Mouse (Mus musculus) right cerebral cortex, postnatal 36 days (tissue): ENCODE measurements around the gene Acer3.
A peak's percentile ranks its signal among the peaks of the same experiment; 100 is the strongest.

Source experiments
- DNase-seq, 2 experiments: peaks; one replicate each; pipeline ENCODE4 v3.0.0; 2022; ENCODE audit warnings: low spot score in 2 of 2, mixed read lengths in 1 of 2

Gene Acer3

DNA sequence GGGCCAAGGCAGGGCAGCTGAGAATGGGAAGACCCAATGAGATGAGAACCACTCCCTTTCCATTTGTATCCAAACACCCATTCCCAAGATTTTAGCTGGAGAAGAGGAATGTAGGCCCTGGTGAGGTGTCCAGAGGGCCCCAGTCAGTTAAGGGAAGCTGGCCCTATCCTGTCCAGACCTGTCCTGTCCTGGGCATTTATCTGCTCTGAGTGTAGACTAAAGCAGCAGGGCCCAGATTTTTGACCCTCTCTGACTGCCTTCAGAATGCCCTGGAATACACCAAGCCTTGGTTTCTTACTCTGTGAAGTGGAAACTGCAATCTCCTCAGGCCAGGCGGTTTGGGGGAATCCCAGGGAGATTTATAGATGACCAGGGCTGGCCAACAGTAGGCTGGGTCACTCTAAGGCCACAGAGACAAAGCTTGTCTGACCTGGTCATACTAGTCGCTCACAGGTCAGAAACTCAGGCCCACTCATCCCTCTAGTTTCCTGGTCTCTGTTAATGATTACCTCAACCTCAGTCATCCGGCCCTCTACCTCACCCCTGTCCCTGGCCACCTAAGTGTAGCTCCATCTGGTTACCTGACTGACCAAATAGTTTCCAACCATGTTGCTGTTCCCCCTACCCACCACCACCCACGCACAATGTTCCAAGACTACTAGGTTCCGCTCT lies 142.3 kb downstream of the Acer3 start:
- DNase-seq = no peak

- DNase-seq = peak in 1 of 2 experiments; percentile 39
These were observed 143.0 kb downstream of the Acer3 start, which contains the start of gene Capn5 for GRCm38 (mm10) chr7:98177929-98178559. Capn5 (minus strand) TSS chr7:98178274.

GRCm38 (mm10) chr7:98177566-98177928 lies 143.5 kb downstream of the Acer3 start:
- no peak for DNase-seq

GRCm38 (mm10) chr7:98177071-98177485 lies 143.9 kb downstream of the Acer3 start:
- no peak for DNase-seq

DNA sequence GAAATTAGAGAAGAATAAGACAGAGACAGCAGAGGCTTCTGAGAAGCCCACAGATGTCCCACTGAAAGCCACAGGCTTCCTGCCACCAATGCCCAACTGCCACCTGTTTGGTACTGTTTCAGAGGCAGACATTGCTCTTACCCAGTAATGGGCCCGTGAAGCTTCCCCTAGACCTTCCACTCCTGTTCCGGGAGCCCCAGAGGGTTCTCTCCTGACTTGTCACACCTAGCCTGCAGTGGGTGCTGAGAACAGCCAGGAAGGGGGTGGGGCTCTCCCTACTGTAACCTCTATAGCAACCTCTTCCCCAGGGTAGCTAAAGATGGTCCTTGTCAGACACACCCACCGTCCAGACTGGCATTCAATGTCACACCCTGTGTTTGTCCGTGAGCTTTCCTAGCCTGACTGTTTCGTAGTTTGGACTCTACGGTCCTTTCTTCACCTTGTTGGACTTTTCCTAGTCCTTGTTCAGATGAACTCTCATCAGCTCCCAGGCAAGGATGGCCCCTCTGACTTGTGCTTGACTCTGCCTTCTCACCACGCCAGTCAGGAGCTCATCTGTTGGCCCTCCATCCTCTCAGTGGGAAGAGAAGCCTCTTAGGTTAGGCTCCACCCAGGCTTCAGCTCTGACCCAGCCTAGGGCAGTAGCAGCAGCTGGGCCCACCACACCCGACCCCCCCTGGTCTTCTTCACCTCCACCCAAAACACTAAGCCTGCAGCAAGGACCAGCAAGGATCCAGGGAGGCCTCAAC lies 144.5 kb downstream of the Acer3 start:
- no peak for DNase-seq

GRCm38 (mm10) chr7:98174883-98175755 lies 145.9 kb downstream of the Acer3 start:
- no peak for DNase-seq

DNA sequence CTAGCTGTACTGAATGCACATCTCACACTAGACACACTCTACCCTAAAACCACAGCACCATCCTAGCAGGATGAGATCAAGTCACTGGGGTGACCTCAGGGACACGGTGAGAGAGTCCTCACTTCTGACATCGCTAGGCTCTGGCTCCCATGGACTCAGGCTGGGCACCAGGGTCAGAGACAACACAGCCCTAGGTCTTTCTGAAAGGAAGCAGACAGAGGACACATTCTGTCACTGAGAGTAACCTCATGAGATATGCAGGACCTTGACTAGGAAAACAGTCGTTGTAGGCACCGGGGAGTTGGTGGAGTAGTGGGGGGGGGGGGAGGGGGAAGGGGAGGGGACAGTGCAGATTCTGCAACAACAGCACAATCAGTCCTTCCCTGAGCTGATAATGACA lies 147.6 kb downstream of the Acer3 start:
- DNase-seq = no peak

DNA sequence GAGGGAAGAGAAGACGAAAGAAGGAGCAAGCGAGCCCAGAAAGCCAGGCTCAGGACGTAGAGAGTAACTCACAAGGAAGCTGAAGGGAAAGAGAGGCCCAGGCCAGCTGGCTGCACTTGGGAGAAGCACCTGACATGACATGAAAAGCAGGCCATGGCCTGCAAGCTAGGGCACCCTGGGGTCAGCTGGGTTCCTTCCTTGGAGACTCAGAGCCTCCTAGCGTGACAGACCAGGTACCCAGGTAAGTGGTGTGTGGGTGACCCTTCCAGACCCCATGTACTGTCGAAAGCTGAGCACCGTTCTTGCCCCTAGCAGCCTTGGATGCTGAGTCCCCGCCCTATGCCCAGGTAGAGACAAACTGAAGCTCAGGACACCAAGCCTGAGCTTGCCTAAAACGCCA lies 148.3 kb downstream of the Acer3 start:
- DNase-seq = no peak

DNA sequence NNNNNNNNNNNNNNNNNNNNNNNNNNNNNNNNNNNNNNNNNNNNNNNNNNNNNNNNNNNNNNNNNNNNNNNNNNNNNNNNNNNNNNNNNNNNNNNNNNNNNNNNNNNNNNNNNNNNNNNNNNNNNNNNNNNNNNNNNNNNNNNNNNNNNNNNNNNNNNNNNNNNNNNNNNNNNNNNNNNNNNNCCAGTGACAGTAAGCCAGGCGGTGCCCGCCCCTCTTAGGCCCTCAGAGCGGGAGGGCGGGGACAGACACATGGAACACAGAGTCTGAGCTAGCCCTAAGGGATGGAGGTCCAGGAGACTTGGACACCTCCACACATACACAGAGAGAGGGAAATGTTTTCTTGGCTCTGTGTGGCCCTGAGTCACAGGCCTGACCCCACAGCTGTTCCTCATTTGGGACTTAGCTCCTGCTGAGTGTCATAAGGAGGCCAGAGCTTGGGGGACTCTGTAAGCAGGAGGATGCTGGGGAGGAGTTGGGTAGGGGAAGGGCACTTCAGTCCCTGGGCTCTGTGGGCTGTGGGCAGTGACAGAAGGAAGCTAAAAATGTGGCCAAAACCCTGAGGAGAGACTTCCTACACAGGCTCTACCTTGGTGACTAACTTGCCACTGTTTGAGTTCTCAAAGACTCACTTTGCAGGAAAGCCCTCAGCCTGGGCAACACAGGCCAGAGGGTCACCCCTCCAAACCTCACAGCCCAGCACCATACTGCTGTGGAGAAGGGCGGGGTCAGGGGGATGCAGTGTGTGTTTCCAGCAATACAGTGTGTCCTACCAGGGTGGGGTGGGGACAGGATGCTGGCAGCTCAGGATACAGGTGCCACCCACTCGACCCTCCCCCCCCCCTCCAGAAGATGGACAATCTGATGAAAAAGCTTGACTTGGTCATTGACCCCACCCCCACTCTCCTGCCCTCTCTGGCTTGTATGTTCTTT lies 149.6 kb downstream of the Acer3 start:
- DNase-seq = peak in 1 of 2 experiments; percentile 50

GRCm38 (mm10) chr7:98164999-98165528 lies 155.9 kb downstream of the Acer3 start:
- no peak for DNase-seq

- no peak for DNase-seq
These were observed 156.5 kb downstream of the Acer3 start for GRCm38 (mm10) chr7:98164382-98164998.

DNA sequence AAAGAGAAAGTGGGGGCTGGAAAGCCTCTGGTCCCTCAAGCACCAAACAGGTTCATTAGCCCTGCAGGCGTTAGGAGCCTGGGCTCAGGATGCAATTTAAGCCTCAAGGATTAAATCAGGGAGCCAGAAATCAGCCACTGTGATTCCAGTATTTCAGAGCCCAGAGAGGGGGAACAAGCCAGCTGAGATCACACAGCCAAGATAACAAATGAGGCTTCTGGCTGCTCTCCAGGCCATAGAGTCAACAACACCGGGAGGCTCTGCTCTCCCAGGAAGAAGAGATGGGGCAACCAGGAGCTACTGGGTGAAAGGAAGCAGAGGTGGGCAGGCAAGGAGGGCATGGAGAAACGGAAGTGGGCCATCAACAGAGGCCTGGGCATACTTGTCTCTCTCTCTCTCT lies 157.3 kb downstream of the Acer3 start:
- no peak for DNase-seq

- DNase-seq = no peak
These were observed 158.8 kb downstream of the Acer3 start for GRCm38 (mm10) chr7:98162239-98162638.

- DNase-seq = no peak
These were observed 160.8 kb downstream of the Acer3 start for GRCm38 (mm10) chr7:98160041-98160740.

- DNase-seq = no peak
These were observed 162.5 kb downstream of the Acer3 start for GRCm38 (mm10) chr7:98158481-98158880.

- DNase-seq = no peak
These were observed 163.2 kb downstream of the Acer3 start for GRCm38 (mm10) chr7:98157636-98158332.
